In the genomic region with DNA sequence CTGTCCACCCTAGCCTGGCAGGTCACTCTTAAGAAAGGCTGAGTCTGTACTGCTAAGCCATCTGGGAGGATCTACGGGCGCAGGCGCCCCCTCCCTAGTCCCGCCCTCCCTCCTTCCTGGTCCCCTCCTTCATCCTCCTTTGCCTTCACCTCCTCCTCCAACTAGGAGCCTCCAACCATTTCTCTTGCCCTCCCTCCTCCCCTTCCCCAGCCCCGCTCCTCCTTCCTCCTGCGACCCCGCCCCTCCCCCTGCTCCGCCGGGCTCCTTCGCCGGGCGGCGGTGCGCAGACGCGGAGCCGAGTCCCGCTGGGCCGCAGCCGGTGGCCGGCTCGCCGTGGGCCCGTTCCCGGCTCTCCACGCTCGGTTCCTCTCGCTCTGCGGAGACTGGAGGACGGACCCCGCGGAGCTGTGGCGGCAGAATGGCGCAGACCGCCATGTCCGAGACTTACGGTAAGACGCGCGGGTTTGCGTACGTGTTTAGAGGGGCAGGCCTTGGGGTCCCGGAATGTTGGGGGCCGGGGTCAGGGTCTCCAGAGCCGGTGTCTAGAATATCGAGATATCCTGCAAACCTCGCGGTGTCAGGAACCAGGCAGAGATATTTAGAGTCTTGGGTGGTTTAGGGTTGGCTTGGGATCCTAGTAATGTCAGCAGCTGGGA, we compare ENCODE assay signal across 7 mouse cellular contexts. TPM values are rescaled to one million over a fixed set of nuclear protein-coding genes. Genes with fewer than 3 reads are reported as not detected.
DNase-seq lines count a peak whose midpoint lies in the region; ATAC-seq and TF ChIP-seq lines count a peak whose summit lies in the region.

A gene (plus strand): TSS at position 268 of the 656 bp plus-strand sequence.

- H3K27ac ChIP-seq in embryonic facial prominence, embryonic 15.5 days (replicated peaks), result peak within 1 kb of the TSS; percentile 85
- H3K27ac ChIP-seq in limb, embryonic 14.5 days (replicated peaks; ENCODE audit: low read depth, low read length), result peak within 1 kb of the TSS; percentile 70
- peak within 1 kb of the TSS; percentile 79 for H3K27ac ChIP-seq in midbrain, embryonic 16.5 days (ENCODE audit: low read length)

- peak; percentile 84 for TF ChIP-seq POLR2A in limb, embryonic 14.5 days (IDR thresholded peaks at IDR 0.05; ENCODE audit: borderline replicate concordance, extremely low read depth, insufficient read depth, insufficient read length)

- DNase-seq in adrenal gland, postnatal 36 days, result peak; percentile 89 to 96
- DNase-seq in heart, adult 8-10 months (ENCODE audit: low spot score), result peak; percentile 62
- DNase-seq in kidney, adult 8-10 months, result peak; percentile 87 to 89
- DNase-seq in limb, embryonic 14.5 days (ENCODE audit: low spot score), result peak; percentile 91
- peak; percentile 55 to 79 for DNase-seq in spleen, postnatal 4 days (ENCODE audit: low spot score in 2 of 2)

- no peaks in the 10 kb centered on the region for H3K27me3 ChIP-seq in embryonic facial prominence, embryonic 15.5 days
- no peaks in the 10 kb centered on the region for H3K27me3 ChIP-seq in limb, embryonic 14.5 days (ENCODE audit: control insufficient read depth, insufficient read depth, low read length)
- H3K27me3 ChIP-seq in midbrain, embryonic 16.5 days (ENCODE audit: control insufficient read depth, insufficient read depth, low read depth, low read length), result no peaks in the 10 kb centered on the region

- H3K4me2 ChIP-seq in embryonic facial prominence, embryonic 15.5 days (replicated peaks), result peak within 1 kb of the TSS; percentile 79
- peak within 1 kb of the TSS; percentile 82 for H3K4me2 ChIP-seq in limb, embryonic 14.5 days (replicated peaks; ENCODE audit: low read depth, low read length, severe bottlenecking)
- peak within 1 kb of the TSS; percentile 80 for H3K4me2 ChIP-seq in midbrain, embryonic 16.5 days (ENCODE audit: low read length)

- WGBS in embryonic facial prominence, embryonic 15.5 days, result under 1% methylated on average over 48 of the region's 48 CpGs
- WGBS in limb, embryonic 14.5 days, result under 1% methylated on average over 29 of the region's 48 CpGs
- under 1% methylated on average over 31 of the region's 48 CpGs for WGBS in midbrain, embryonic 16.5 days

- peaks cover 28% of the 10 kb centered on the region for H3K4me1 ChIP-seq in embryonic facial prominence, embryonic 15.5 days
- H3K4me1 ChIP-seq in limb, embryonic 14.5 days (ENCODE audit: control insufficient read depth, insufficient read depth, low read length), result peaks cover 14% of the 10 kb centered on the region
- peaks cover 28% of the 10 kb centered on the region for H3K4me1 ChIP-seq in midbrain, embryonic 16.5 days (ENCODE audit: control insufficient read depth, insufficient read depth, low read length)

- H3K36me3 ChIP-seq in embryonic facial prominence, embryonic 15.5 days, result no peaks in the 10 kb centered on the region
- no peaks in the 10 kb centered on the region; the same call in 1 of the 2 replicates for H3K36me3 ChIP-seq in limb, embryonic 14.5 days (ENCODE audit: control insufficient read depth, insufficient read depth, low read length)
- no peaks in the 10 kb centered on the region for H3K36me3 ChIP-seq in midbrain, embryonic 16.5 days (ENCODE audit: control insufficient read depth, insufficient read depth, low read length)

- peak; percentile 92 for ATAC-seq in embryonic facial prominence, embryonic 15.5 days (ENCODE audit: insufficient number of reproducible peaks, low FRiP score, low TSS enrichment, low read depth)
- ATAC-seq in limb, embryonic 14.5 days (ENCODE audit: low FRiP score, low read depth), result peak; percentile 93
- ATAC-seq in midbrain, embryonic 16.5 days, result peak; percentile 94

- H3K4me3 ChIP-seq in embryonic facial prominence, embryonic 15.5 days (replicated peaks), result peak within 1 kb of the TSS; percentile 91
- peak within 1 kb of the TSS; percentile 92 for H3K4me3 ChIP-seq in limb, embryonic 14.5 days (replicated peaks; ENCODE audit: low read length)
- peak within 1 kb of the TSS; percentile 65 for H3K4me3 ChIP-seq in midbrain, embryonic 16.5 days (ENCODE audit: low read depth, low read length)

- H3K9ac ChIP-seq in embryonic facial prominence, embryonic 15.5 days, result peak within 1 kb of the TSS; percentile 78
- peak within 1 kb of the TSS; percentile 78 for H3K9ac ChIP-seq in limb, embryonic 14.5 days (ENCODE audit: low read depth, low read length, severe bottlenecking)
- peak within 1 kb of the TSS; percentile 84 for H3K9ac ChIP-seq in midbrain, embryonic 16.5 days (ENCODE audit: low read depth, low read length)

- H3K9me3 ChIP-seq in embryonic facial prominence, embryonic 15.5 days (replicated peaks), result no peaks in the 10 kb centered on the region
- no peaks in the 10 kb centered on the region for H3K9me3 ChIP-seq in limb, embryonic 14.5 days (ENCODE audit: control insufficient read depth, low read length)
- H3K9me3 ChIP-seq in midbrain, embryonic 16.5 days (replicated peaks; ENCODE audit: control insufficient read depth, low read length, poor library complexity, severe bottlenecking), result no peaks in the 10 kb centered on the region

RNA-seq across cellular contexts. Expression of the gene that starts here (rescaled TPM):
- total RNA-seq in adrenal gland, postnatal 36 days (2021), result 10 to 100 TPM; 23.2 to 34.6 TPM
- 43.5 and 47.5 TPM in 2 replicates for polyA plus RNA-seq in embryonic facial prominence, embryonic 15.5 days (2015; fragmentation: Nextera tagmentation; extraction: Ambion mirVana)
- 10 to 100 TPM in 3 of 4 experiments, 1 to 10 TPM in 1; 9.4 to 14.1 (median 11.6) TPM for total RNA-seq in heart, adult 8-10 months (2022)
- 29.4 and 29.5 TPM in 2 replicates for polyA plus RNA-seq in limb, embryonic 14.5 days (2012; rRNA removed)
- polyA plus RNA-seq in limb, embryonic 14.5 days (2014; fragmentation: Nextera tagmentation; extraction: Ambion mirVana), result 45.1 and 45.5 TPM in 2 replicates
- polyA plus RNA-seq in midbrain, embryonic 16.5 days (2015; fragmentation: Nextera tagmentation; extraction: Ambion mirVana), result 79.2 and 81.0 TPM in 2 replicates

Comparison
In these comparisons a context has a peak if more than half of its experiments do, and no peak if none do; other contexts are left out.
1. Peak in every context shown above with its lines: DNase-seq, ATAC-seq, H3K4me3 ChIP-seq and H3K27ac ChIP-seq.